Mouse (Mus musculus): ENCODE measurements around the gene Med1.
A peak's percentile ranks its signal among the peaks of the same experiment; 100 is the strongest.

Med1 gene

DNA sequence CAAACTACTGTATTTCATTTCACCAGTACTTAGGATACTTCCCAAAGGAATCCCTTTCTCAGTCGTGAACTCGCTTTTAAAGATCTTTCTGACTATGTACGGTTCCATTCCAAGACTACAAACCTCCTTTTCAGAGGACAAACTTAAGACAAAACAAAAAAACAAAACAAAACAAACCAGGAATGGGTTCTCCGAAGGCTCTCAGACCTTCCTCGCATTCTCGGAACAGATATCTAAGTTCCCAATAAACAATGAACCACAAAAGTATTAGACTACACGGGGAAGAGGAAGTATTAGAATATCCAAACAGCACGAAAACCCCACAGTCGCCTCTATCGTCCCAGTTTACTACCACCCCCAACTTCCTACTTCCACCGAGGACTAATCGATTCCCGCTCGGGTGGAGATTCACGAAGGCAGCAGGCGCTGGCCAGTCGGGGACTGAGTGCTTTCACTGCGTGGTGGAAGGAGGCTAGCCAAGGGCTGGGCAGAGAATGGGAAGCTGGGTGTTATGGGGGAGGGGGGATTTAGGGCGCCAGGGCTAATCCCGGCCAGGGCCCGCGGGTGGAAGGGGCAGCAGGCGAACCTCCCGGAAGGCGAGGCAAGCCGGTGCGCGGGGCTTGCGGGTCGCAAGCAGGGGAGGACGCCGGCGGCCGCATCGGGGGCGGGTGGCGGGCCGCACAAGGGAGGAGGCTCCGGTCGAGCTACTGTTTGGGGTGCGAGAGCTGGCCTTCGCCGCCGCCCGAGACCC lies 44.4 kb downstream of the Med1 start:
- DNase-seq = peak in 1 of 2 experiments; percentile 62

- DNase-seq = no peak
Observed at GRCm38 (mm10) chr11:98145856-98146255, 47.2 kb downstream of the Med1 start.

GRCm38 (mm10) chr11:98142545-98142944 lies 50.5 kb downstream of the Med1 start:
- no peak for DNase-seq

- DNase-seq = no peak
Observed at GRCm38 (mm10) chr11:98138894-98139293, 54.2 kb downstream of the Med1 start.

GRCm38 (mm10) chr11:98137836-98138235 lies 55.3 kb downstream of the Med1 start:
- DNase-seq = no peak

DNA sequence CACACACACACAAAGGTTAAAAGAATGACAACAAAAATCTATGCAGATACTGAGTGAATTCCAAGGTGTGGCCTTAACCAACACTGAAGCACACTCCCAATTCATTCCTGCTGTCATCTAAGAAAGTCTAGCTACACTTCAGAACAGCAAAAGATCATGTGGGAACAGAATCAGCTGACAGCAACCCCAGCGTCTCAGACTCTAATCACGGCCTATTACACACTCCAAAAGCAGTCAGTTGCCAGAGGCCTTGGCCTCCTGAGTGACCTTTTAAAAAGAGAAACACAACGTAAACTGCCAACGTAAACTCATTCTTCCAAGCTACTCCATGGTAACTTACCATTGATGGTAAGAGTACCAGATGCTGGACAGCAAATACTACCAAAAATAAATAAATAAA lies 58.1 kb downstream of the Med1 start:
- DNase-seq = no peak

GRCm38 (mm10) chr11:98123424-98123823 lies 69.7 kb downstream of the Med1 start:
- no peak for DNase-seq

GRCm38 (mm10) chr11:98114363-98114762 lies 78.7 kb downstream of the Med1 start:
- DNase-seq = no peak

GRCm38 (mm10) chr11:98113504-98113903 lies 79.6 kb downstream of the Med1 start:
- no peak for DNase-seq

GRCm38 (mm10) chr11:98109706-98110105 lies 83.4 kb downstream of the Med1 start:
- no peak for DNase-seq
